Mouse (Mus musculus) cerebellum, postnatal 14 days (tissue): Measurements from ENCODE around the gene Gtf2f1.

ENCODE experiments used
- DNase-seq, 2 experiments: peaks; one replicate each; pipeline ENCODE4 v3.0.0; 2021; ENCODE audit warnings: mixed read lengths in 2 of 2

The Gtf2f1 gene

GRCm38 (mm10) chr17:56973956-56974707, 37.0 kb downstream of the Gtf2f1 start:
- DNase-seq, result no peak

DNA sequence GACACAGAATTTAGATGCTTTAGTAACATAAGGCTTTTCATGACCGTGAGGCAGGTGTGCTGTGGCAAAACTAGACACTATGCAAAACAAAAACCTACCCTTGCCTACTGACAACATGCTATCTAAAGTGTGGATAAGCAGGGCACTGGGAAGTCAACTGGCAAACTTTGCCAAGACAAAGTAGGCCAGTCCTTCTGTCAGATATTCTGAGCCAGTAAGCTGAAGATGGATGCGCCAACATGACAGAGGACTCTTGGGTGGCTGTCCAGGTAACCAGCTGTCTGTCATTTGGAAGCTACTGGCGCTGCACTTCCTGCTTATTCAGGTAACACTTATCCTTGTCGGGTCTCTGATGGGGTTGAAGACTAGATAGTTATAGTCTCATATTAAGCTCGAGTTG, 41.0 kb downstream of the Gtf2f1 start:
- DNase-seq, result peak; percentile 32 to 53

DNA sequence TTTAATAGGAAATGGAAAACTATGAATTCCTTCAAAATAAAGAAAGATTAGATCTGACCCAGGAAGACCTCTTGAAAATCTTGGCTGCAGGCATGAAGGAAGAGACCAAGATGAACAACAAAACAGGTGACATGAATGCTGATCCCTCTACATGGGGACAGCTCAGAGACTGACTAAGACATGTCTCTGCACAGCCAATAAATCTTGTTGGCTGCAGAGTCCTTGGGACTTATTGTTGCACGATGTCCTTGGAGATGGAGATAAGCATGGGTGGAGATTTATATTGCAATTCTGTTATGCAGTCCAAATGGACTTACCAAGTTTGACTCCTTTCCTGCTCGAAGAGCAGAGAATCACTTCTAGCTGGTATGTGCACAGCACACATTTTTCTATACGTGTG, 41.8 kb downstream of the Gtf2f1 start:
- no peak for DNase-seq

GRCm38 (mm10) chr17:56963646-56964045, 47.4 kb downstream of the Gtf2f1 start:
- DNase-seq, result no peak

DNA sequence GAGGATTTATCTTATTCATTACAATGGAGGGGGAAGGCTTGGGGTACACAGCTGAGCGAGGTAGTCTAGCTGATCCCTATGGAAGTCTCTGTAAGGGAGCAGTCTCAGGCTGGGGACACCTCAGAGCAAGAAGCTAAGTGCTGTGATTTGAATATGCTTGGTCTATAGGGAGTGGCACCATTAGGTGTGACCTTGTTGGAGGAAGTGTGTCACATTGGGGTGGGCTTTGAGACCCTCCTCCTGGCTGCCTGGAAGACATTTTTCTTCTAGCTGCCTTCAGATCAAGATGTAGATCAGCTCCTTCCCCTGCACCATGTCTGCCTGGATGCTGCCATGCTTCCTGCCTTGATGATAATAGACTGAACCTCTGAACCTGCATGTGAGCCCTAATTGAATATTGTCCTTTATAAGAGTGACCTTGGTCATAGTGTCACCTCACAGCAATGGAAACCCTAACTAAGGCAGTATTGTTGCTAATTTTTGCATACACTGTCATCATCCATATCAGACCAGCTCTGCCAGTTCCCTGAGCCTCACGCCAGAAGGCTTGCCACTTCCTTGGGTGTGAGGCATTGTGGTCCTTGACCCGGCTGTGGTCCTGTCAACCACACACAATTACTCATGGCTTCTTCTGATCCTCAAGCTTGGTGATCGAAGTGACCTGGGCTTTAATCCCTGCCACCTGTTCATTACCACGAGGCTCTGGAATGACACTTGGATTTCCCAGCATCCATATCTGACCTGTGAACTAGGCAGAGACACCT, 48.3 kb downstream of the Gtf2f1 start:
- no peak for DNase-seq

DNA sequence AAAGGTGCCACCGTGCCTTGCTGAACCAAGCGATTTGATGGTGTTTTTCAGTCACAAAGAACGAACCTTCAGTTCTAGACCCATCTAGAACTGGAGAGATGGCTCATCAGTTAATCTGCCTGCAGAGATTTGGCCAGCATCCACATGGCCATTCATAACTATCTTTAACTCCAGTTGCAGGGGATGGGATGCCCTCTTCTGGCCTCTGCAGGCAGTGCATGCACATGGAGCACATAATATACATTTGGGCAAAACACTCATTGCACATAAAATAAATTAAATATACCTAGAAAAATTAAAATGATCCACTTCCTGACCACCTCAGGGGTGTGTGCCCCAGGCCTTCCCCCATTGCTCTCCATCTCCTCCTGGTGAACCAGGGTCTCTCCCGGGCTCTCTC, 49.2 kb downstream of the Gtf2f1 start:
- no peak for DNase-seq

DNA sequence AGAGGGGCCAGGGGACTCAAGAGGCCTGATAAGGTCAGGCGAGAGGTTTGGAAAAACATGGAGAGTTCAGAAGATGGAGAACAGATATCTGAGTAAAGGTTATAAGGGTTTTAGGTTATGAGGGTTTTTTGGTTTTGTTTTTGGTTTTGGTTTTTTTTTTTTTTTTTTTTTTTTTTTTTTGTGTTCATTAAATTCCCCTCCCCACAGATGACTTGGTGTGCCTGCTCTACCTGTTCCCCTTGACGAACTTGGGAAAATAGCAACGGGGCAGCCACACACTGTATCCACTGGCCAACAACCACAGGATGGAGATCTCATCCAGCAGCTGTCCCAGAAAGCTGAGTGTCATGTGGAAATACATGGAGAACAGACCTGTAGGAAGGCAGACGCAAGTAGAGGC, 52.4 kb downstream of the Gtf2f1 start:
- DNase-seq, result no peak

- no peak for DNase-seq
Observed at GRCm38 (mm10) chr17:56957763-56958429, 53.2 kb downstream of the Gtf2f1 start.

DNA sequence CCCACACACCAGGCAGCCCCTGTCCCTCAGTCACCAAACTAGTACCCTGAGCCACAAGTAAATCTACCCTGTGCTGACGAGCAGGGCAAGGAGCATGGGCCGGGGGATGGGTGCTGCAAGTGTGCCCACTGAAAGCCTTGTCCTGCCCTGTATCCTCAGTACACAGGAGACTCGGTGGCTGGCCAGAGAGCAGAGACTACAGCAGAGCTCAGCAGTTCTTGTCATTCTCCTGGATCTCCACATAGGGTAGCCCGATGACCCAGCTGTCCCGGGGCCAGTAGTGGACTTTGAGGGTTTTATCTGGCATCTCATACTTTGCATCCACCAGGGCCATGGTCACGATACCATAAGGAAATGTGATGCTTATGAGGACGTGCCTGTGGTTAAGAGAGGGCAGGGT, 56.2 kb downstream of the Gtf2f1 start:
- DNase-seq, result no peak
